Mouse (Mus musculus): ENCODE measurements at regions not wholly inside any gene's neighbourhood (a gene's known extent, or its start where the extent isn't known, plus 50 kb on each side); places are given as distances from the start of the nearest gene placed in this dataset.
A peak's percentile ranks its signal among the peaks of the same experiment; 100 is the strongest.

GRCm38 (mm10) chr7:37358492-37358891 is 414.9 kb downstream of the Zfp536 start:
- WGBS: 67% methylated on average over 4 of the region's 4 CpGs

GRCm38 (mm10) chr7:37359473-37359872 is 414.0 kb downstream of the Zfp536 start:
- no peak overlapping the region for H3K4me3 ChIP-seq (replicated peaks)
- peaks cover 27% of the 10 kb centered on the region for H3K4me1 ChIP-seq
- H3K9ac ChIP-seq: no peak overlapping the region
- H3K36me3 ChIP-seq: no peaks in the 10 kb centered on the region
- H3K4me2 ChIP-seq: no peak overlapping the region
- no peaks in the 10 kb centered on the region for H3K9me3 ChIP-seq (replicated peaks)
- 82% methylated on average over 8 of the region's 8 CpGs for WGBS
- H3K27ac ChIP-seq: no peak overlapping the region
- no peak for ATAC-seq (replicated peaks; ENCODE audit: low FRiP score)
- peaks cover 9% of the 10 kb centered on the region for H3K27me3 ChIP-seq

More at GRCm38 (mm10) chr7:37358492-37358891, 414.9 kb downstream of the Zfp536 start:
- ATAC-seq (replicated peaks; ENCODE audit: low FRiP score): no peak
- Histone ChIP-seq H3K4me1 (peaks cover 19% of the 10 kb centered on the region), H3K4me2 (no peak overlapping the region), H3K36me3 (no peaks in the 10 kb centered on the region), H3K27me3 (peaks cover 9% of the 10 kb centered on the region), H3K9ac (no peak overlapping the region), H3K9me3 (replicated peaks) (no peaks in the 10 kb centered on the region), H3K27ac (no peak overlapping the region), H3K4me3 (replicated peaks) (no peak overlapping the region)

GRCm38 (mm10) chr7:37360171-37360570 is 413.3 kb downstream of the Zfp536 start:
- no peak for ATAC-seq (replicated peaks; ENCODE audit: low FRiP score)
- Histone ChIP-seq H3K27me3 (peaks cover 9% of the 10 kb centered on the region), H3K36me3 (no peaks in the 10 kb centered on the region), H3K27ac (no peak overlapping the region), H3K9me3 (replicated peaks) (no peaks in the 10 kb centered on the region), H3K4me1 (peaks cover 29% of the 10 kb centered on the region), H3K4me3 (replicated peaks) (no peak overlapping the region), H3K9ac (no peak overlapping the region), H3K4me2 (no peak overlapping the region)
- WGBS: 13% methylated on average over 3 of the region's 3 CpGs

GRCm38 (mm10) chr7:37361802-37362441 is 411.5 kb downstream of the Zfp536 start:
- peak overlapping the region; percentile 78 for H3K27ac ChIP-seq
- no peaks in the 10 kb centered on the region for H3K36me3 ChIP-seq
- H3K9me3 ChIP-seq (replicated peaks): no peaks in the 10 kb centered on the region
- H3K27me3 ChIP-seq: peaks cover 9% of the 10 kb centered on the region
- H3K9ac ChIP-seq: peak overlapping the region; percentile 43
- peak; percentile 50 for ATAC-seq (replicated peaks; ENCODE audit: low FRiP score)
- H3K4me3 ChIP-seq (replicated peaks): peak overlapping the region; percentile 40
- H3K4me2 ChIP-seq: peak overlapping the region; percentile 75
- H3K4me1 ChIP-seq: peaks cover 29% of the 10 kb centered on the region
- WGBS: 2% methylated on average over 16 of the region's 16 CpGs

- 28% methylated on average over 8 of the region's 8 CpGs for WGBS
- ATAC-seq (replicated peaks; ENCODE audit: low FRiP score): no peak
- H3K27ac ChIP-seq: peak overlapping the region; percentile 49
- peaks cover 29% of the 10 kb centered on the region for H3K4me1 ChIP-seq
- no peak overlapping the region for H3K4me3 ChIP-seq (replicated peaks)
- H3K36me3 ChIP-seq: no peaks in the 10 kb centered on the region
- H3K4me2 ChIP-seq: peak overlapping the region; percentile 75
- no peak overlapping the region for H3K9ac ChIP-seq
- no peaks in the 10 kb centered on the region for H3K9me3 ChIP-seq (replicated peaks)
- peaks cover 6% of the 10 kb centered on the region for H3K27me3 ChIP-seq
Observed at GRCm38 (mm10) chr7:37362879-37363278, 410.6 kb downstream of the Zfp536 start.

GRCm38 (mm10) chr7:37363629-37364175 is 409.7 kb downstream of the Zfp536 start:
- Histone ChIP-seq H3K9me3 (replicated peaks) (no peaks in the 10 kb centered on the region), H3K36me3 (no peaks in the 10 kb centered on the region), H3K27me3 (peaks cover 6% of the 10 kb centered on the region), H3K4me1 (peaks cover 29% of the 10 kb centered on the region), H3K4me3 (replicated peaks) (no peak overlapping the region), H3K4me2 (no peak overlapping the region), H3K27ac (peak overlapping the region; percentile 49), H3K9ac (no peak overlapping the region)
- 0 out of 2 replicates have a peak, but pooled peaks have one; percentile 16 for ATAC-seq (replicated peaks; ENCODE audit: low FRiP score)
- 19% methylated on average over 10 of the region's 10 CpGs for WGBS

- Histone ChIP-seq H3K4me2 (no peak overlapping the region), H3K4me3 (replicated peaks) (no peak overlapping the region), H3K9ac (no peak overlapping the region), H3K9me3 (replicated peaks) (no peaks in the 10 kb centered on the region), H3K4me1 (peaks cover 29% of the 10 kb centered on the region), H3K36me3 (no peaks in the 10 kb centered on the region), H3K27ac (no peak overlapping the region), H3K27me3 (peaks cover 6% of the 10 kb centered on the region)
- ATAC-seq (replicated peaks; ENCODE audit: low FRiP score): no peak
- WGBS: 34% methylated on average over 9 of the region's 9 CpGs
Observed at GRCm38 (mm10) chr7:37364221-37364620, 409.2 kb downstream of the Zfp536 start.

- no peak overlapping the region for H3K9ac ChIP-seq
- H3K27ac ChIP-seq: no peak overlapping the region
- no peaks in the 10 kb centered on the region for H3K9me3 ChIP-seq (replicated peaks)
- no peak overlapping the region for H3K4me2 ChIP-seq
- ATAC-seq (replicated peaks; ENCODE audit: low FRiP score): no peak
- H3K36me3 ChIP-seq: no peaks in the 10 kb centered on the region
- WGBS: 85% methylated on average over 19 of the region's 19 CpGs
- peaks cover 29% of the 10 kb centered on the region for H3K4me1 ChIP-seq
- H3K27me3 ChIP-seq: peaks cover under 1% of the 10 kb centered on the region; the same call in 1 of the 2 replicates
- no peak overlapping the region for H3K4me3 ChIP-seq (replicated peaks)
Observed at GRCm38 (mm10) chr7:37366006-37366405, 407.4 kb downstream of the Zfp536 start.

GRCm38 (mm10) chr7:37369698-37370097 is 403.7 kb downstream of the Zfp536 start:
- ATAC-seq (replicated peaks; ENCODE audit: low FRiP score): no peak
- H3K4me2 ChIP-seq: no peak overlapping the region
- peaks cover 3% of the 10 kb centered on the region for H3K4me1 ChIP-seq
- no peak overlapping the region for H3K27ac ChIP-seq
- no peaks in the 10 kb centered on the region for H3K9me3 ChIP-seq (replicated peaks)
- H3K9ac ChIP-seq: no peak overlapping the region
- H3K36me3 ChIP-seq: no peaks in the 10 kb centered on the region
- no peaks in the 10 kb centered on the region for H3K27me3 ChIP-seq
- H3K4me3 ChIP-seq (replicated peaks): no peak overlapping the region
- 48% methylated on average over 4 of the region's 4 CpGs for WGBS

GRCm38 (mm10) chr7:37373864-37374263 is 399.6 kb downstream of the Zfp536 start:
- Histone ChIP-seq H3K4me1 (peaks cover 20% of the 10 kb centered on the region), H3K27me3 (peaks cover 18% of the 10 kb centered on the region), H3K4me3 (replicated peaks) (0 out of 2 replicates have a peak overlapping the region, but pooled peaks have one; percentile 11), H3K9me3 (replicated peaks) (no peaks in the 10 kb centered on the region), H3K36me3 (no peaks in the 10 kb centered on the region), H3K9ac (no peak overlapping the region), H3K27ac (no peak overlapping the region), H3K4me2 (peak overlapping the region; percentile 45)
- ATAC-seq (replicated peaks; ENCODE audit: low FRiP score): no peak
- 12% methylated on average over 11 of the region's 11 CpGs for WGBS

GRCm38 (mm10) chr7:37375044-37375443 is 398.4 kb downstream of the Zfp536 start:
- no peak overlapping the region for H3K4me2 ChIP-seq
- H3K36me3 ChIP-seq: no peaks in the 10 kb centered on the region
- no peak overlapping the region for H3K27ac ChIP-seq
- peaks cover 18% of the 10 kb centered on the region for H3K27me3 ChIP-seq
- no peaks in the 10 kb centered on the region for H3K9me3 ChIP-seq (replicated peaks)
- H3K4me1 ChIP-seq: peaks cover 20% of the 10 kb centered on the region
- WGBS: 49% methylated on average over 9 of the region's 9 CpGs
- no peak for ATAC-seq (replicated peaks; ENCODE audit: low FRiP score)
- no peak overlapping the region for H3K9ac ChIP-seq
- H3K4me3 ChIP-seq (replicated peaks): no peak overlapping the region

GRCm38 (mm10) chr7:37375591-37375990 is 397.9 kb downstream of the Zfp536 start:
- Histone ChIP-seq H3K9me3 (replicated peaks) (no peaks in the 10 kb centered on the region), H3K4me3 (replicated peaks) (no peak overlapping the region), H3K27me3 (peaks cover 18% of the 10 kb centered on the region), H3K4me2 (no peak overlapping the region), H3K36me3 (no peaks in the 10 kb centered on the region), H3K4me1 (peaks cover 20% of the 10 kb centered on the region), H3K9ac (no peak overlapping the region), H3K27ac (no peak overlapping the region)
- WGBS: 41% methylated on average over 11 of the region's 11 CpGs
- ATAC-seq (replicated peaks; ENCODE audit: low FRiP score): no peak
